Mouse (Mus musculus) adrenal gland, postnatal 36 days (tissue): Measurements from ENCODE around the gene Tm7sf2. TPM values are rescaled to one million over a fixed set of nuclear protein-coding genes. Genes with fewer than 3 reads are reported as not detected.

ENCODE experiments used
- DNase-seq, 2 experiments: peaks; one replicate each; pipeline ENCODE4 v3.0.0; 2021; ENCODE audit warnings: mixed read lengths in 1 of 2
- long read RNA-seq, 2 experiments: library from polyadenylated mRNA; stranded (forward); transcript quantifications; one replicate each; pipeline ENCODE4 v2.0.0; 2021; ENCODE audit warnings: borderline sequencing depth in 2 of 2
- total RNA-seq, 2 experiments: library from RNA; stranded (reverse); gene quantifications; 2 replicates each; pipeline ENCODE4 v1.2.3; 2021

The Tm7sf2 gene
- 10 to 100 TPM; 22.9 to 42.0 TPM for total RNA-seq
- long read RNA-seq, experiment 1, transcript Tm7sf2-201 (10 exons, 1,471 nt) = major isoform, 13 of 38 reads
- long read RNA-seq, experiment 1, partial matches to known transcripts = 19 of 38 reads
- long read RNA-seq, experiment 1, other reads (novel, unspliced or antisense) = 4 of 38 reads
- long read RNA-seq, experiment 2, partial matches to known transcripts = 0 of 4 reads
- long read RNA-seq, experiment 2, other reads (novel, unspliced or antisense) = 0 of 4 reads

DNA sequence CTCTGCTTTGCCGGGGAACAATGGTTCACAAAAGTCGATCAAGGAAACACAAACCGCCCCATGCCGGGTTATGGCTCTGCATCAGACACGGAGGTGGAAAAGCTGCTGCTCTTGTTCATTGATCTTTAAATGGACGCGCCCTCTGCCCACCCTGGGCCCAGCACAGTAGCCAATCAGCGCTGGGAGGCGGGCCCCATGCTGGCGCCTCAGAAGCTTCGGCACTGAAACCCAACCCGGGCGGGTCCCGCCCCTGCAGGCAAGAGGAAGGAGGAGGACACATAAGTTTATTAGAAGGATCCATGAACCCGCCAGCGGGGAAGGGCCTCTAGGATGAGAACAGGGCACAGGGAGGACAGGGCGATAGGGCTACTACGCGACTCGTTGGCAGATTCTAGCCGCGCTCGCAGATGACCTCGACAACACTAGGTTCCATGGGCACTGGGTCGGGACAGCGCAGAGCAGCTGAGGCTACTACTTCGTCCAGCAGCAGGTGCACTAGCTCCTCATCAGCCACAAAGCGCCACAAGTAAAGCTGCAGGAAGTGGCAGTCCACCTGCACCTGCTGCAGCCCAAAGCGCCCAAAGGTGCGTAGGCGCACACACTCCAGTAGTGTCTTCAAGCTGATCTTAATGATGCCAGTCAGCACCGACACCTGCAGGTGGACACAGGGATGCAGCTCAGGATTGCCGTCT is at the start of gene Tm7sf2:
TSS of gene Tm7sf2 (minus strand) at position 650 of the 692 bp plus-strand sequence.
- peak; percentile 97 to 98 for DNase-seq

DNA sequence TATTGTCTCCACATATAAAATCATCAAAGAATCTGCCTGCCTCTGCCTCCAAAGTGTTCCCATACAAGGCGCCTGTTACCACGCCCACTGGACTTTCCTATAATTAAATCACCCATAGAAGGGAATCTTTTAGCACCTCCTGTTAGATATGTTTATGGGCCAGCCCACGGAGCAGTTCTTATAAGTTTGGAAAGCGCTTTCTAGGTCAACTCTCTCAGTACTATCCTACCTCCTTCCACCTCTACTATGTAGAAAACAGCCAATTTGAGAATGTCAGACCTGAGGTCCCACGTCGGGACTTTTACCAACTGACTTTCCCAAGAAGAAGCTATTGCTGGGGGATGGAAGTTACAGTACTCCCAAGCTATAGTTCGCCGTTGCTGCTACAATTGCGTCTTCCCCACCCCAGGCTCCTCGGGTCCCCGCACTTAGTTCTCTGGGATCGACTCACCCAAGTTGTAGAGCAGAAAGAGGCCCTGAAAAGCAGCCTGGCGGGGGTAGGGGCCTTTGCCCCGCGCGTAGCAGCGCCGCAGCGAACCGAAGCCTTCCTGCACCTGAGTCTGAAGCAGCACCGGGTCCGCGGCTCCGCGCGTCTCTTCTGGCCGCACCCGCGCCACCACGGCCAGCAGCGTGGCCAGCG is 49.3 kb upstream of the Tm7sf2 start:
- no peak for DNase-seq

GRCm38 (mm10) chr19:6116113-6116850 is 48.1 kb upstream of the Tm7sf2 start:
- peak; percentile 21 to 66 for DNase-seq

DNA sequence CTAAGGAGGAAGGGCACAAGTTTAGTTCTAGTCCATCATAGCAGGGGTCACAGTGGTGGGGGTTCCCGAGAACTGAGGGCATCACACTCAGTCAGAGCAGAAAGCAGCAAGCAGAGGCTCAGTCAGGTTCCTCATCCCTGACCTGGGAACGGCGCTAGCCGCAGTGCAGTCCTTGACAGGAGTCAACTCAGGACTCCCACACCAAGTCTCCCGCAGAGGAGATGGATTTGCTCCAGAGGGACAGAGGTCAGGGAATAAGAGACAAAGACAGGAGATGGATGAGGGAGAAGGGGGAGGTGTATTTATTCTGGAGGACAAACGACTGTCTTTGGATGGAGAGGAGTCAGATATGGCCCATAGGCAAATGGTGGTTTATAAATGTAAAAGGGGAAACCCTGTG is 44.9 kb upstream of the Tm7sf2 start:
- no peak for DNase-seq

DNA sequence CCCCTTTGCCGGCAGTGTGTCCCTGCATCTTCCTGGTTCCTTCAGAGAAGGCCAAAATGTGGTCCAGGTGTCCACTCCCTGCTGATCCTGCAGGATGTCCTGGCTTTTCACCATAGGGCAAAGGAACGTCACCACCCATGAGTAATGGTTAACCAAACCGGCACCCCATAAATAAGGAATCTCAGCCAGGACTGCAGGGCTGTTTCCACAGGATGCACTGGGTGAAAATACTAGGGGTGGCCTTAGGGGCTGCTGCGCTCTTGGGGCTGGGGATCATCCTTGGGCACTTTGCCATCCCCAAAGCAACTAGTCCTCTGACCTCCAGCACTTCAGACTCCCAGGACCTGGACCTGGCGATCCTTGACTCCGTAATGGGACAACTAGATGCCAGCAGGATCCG is 37.4 kb upstream of the Tm7sf2 start, which contains the start of gene Naaladl1:
TSS of gene Naaladl1 (plus strand) at position 197 of the 400 bp plus-strand sequence.
- no peak for DNase-seq

- no peak for DNase-seq
Observed at GRCm38 (mm10) chr19:6104476-6104875, 36.3 kb upstream of the Tm7sf2 start.

DNA sequence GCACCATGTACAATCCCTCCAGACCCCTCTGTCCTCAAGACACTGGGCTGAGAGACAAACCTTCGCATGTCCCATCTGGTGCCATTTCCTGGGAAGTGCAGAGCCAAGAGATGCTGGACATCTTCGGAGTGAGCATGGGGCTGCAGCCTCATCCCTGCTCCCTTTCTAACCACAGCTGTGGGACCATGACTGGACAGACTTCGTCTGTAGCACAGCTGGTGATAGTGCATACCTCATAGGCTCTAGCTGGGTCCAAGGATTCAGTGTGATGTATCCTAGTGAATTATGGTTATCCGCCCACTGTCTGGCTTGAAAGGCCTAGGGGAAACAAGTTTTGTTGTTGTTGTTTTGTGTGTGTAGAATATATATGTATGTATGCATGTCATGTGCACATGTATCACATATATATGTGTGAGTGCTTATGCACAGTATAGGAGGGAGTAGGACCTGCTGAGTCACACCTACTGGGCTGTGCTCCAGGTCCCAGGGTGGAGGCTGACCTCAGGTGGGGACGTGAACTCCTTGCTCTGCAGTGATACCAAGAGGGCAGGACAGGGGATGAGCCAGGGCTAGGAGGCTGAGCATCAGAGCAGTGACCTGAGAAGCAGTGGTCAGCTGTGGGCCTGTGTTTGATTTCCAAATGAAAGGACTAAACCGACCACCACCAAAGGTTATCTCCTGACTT is 34.1 kb upstream of the Tm7sf2 start:
- no peak for DNase-seq

GRCm38 (mm10) chr19:6101186-6101585 is 33.0 kb upstream of the Tm7sf2 start:
- no peak for DNase-seq

DNA sequence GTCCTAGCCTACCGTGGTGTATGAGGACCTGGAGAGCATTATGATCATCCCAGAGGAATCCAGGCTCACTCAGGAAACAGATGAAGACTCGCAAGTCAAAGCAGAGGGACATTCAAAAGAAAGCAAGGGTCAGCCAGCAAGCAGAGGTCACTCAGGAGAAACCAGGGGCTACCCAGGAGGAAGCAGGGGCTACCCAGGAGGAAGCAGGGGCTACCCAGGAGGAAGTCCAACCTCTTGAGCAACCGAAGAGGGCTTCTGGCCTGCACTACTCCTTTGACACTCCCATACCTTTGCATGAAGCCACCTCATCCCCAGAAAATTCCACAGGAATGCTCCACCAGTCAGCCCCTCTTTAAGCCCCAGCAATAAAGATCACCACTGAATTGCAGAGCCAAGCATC is 29.7 kb upstream of the Tm7sf2 start:
- peak in 1 of 2 experiments; percentile 44 for DNase-seq

DNA sequence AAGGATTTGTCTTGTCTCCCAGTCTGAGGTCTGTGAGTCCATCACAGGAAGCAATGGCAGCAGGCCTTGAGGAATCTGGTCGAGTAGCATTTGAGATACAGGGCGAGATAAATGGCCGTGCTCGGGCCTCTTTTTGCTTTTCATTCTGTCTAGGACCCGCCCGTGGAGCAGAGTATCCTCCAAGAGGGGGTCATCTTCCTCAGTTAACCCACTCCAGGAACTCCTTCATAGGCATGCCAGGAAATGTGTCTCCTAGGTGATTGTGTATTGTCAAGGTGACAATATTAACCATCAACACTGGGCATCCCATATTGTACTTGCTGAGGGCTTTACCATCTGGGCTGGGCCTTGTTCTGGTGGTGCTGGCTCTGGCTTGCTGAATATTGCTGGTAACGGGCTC is 25.9 kb upstream of the Tm7sf2 start, which contains the start of gene AC131692.1:
TSS of gene AC131692.1 (plus strand) at position 301 of the 400 bp plus-strand sequence.
- no peak for DNase-seq

DNA sequence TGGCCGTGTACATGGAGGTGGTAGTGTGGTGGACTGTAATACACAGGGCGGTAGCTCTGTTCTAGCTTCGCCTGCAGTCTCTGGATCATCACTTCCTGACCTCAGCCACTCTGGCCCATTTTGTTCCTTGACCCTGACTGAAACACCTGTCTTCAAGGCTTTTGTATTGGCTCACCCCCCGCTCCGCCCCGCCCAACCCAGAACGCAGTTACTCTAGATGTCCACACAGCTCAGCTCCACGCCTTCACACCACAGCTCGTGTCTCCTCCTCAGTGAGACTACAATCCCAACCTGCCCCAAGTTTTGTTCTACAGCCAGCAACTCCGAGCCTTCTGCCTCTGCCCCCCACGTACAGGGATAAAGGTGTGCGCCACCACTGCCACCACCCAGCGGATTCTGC is 20.7 kb upstream of the Tm7sf2 start:
- DNase-seq = no peak

DNA sequence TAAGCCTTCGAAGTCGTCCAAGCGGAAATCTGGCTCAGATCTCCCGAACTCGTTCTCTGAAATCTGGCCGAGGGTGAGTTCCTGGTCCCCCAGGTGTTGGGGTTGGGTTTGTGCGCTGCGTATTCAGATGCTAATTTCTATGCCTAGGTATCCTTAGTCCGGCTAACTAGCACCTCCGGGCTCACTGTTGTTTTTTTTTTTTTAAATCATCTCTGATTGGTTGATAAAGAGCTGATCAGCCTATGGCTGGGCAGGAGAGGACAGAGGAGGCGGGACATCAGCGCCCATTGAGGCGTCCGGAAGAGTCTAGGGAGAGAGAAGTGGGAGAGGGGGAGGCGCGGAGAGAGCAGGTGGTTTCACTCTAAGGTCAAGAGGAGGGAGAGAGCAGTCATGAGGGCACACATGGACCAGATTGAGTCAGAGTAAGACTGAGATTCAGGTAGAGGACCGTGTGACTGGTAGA is 17.3 kb upstream of the Tm7sf2 start:
- peak; percentile 65 to 69 for DNase-seq

- peak; percentile 96 to 97 for DNase-seq
Observed at GRCm38 (mm10) chr19:6084478-6085248, 16.5 kb upstream of the Tm7sf2 start, which contains the start of the genes Zfpl1 and Cdca5. Gene Zfpl1 (minus strand): TSS chr19:6084956. Gene Cdca5 (plus strand): TSS chr19:6084983.

GRCm38 (mm10) chr19:6082156-6082555 is 14.0 kb upstream of the Tm7sf2 start, which contains the start of gene Gm28374:
Gene Gm28374 (minus strand): TSS chr19:6082256.
- DNase-seq = no peak

DNA sequence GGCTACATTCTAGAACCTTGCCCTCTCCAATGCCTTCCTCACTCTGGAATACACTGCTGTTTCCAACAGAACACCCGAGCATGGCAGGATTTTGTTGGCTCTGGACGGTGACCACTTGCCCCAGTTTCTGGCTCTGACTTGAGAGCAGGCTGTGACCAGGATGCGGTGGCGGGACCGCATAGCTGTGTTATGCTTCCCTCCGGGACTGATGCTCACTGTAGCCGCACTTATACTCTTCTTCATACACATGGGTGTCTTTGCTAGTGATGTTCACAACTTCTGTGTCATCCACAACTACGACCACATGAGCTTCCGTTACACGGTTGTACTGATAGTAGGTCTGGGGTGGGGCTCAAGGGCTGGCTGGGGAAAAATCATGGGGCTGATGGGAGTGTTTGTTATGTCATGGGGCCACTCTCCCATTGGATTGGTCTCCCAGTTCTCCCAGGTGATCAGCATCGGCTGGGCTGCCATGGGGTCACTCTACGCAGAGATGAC is 11.9 kb upstream of the Tm7sf2 start, which contains the start of gene Tmem262:
TSS of gene Tmem262 (plus strand) at position 51 of the 498 bp plus-strand sequence.
- no peak for DNase-seq

DNA sequence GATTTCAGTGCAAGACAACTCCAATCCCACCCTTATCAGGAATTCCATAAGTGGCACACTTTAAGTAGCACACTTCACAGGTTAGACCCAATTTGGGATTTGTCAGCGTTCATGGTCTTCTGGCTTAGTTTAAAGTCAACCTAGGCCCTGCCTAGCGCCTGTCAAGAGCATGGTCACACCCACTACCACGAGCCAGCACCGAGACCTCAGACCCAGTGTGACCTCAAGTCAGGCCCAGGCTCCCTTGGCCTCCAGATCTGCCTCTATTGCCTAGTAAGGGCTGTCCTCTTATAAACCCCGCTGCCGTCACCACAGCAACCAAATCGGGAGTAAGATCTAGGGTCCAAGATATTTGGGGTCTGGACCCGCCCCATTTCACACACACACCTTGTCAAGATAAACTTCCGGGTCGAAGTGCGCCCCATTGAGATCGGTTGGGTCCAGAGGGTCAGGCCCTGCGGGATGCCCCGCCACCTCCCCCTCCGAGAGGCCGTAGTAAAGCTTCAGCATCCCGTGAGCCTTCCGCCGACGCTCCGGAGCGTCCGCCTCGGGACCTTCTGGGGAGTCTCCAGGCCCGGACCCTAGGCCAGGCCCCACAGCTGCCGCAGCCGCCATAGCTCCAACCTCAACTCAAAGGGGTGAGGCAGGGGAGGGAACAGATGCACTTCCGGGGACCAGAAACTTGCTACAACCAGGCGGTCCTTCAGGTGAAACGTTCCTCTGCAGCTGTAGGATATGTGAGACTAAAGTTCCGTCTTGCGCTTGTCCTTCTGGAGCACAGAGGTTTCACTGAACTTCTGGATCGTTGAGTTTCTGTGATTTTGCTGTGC is 8.6 kb upstream of the Tm7sf2 start, which contains the start of gene Vps51:
TSS of gene Vps51 (minus strand) at position 668 of the 830 bp plus-strand sequence.
- DNase-seq = peak; percentile 83 to 87

- DNase-seq = no peak
Observed at GRCm38 (mm10) chr19:6073889-6074288, 5.7 kb upstream of the Tm7sf2 start.

DNA sequence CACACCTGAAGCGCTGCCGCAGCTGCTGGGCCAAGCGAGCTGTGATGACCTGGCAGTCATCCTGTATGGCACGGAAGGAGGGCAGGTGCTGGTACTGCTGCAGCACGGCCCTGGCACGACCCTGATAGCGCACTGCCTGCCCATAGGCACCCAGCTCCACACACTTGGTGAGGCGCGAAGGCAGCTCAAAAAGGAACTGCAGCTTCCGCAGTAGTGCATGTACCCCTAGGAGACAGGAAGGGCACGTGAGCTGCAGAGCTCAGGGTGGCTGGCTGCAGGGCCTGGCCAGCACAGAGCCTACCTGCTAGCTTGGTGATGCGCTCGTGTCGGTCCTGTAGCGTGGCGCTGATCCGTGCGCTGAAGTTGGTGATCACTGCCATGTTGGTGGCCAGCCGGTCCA is 3.1 kb upstream of the Tm7sf2 start:
- no peak for DNase-seq

DNA sequence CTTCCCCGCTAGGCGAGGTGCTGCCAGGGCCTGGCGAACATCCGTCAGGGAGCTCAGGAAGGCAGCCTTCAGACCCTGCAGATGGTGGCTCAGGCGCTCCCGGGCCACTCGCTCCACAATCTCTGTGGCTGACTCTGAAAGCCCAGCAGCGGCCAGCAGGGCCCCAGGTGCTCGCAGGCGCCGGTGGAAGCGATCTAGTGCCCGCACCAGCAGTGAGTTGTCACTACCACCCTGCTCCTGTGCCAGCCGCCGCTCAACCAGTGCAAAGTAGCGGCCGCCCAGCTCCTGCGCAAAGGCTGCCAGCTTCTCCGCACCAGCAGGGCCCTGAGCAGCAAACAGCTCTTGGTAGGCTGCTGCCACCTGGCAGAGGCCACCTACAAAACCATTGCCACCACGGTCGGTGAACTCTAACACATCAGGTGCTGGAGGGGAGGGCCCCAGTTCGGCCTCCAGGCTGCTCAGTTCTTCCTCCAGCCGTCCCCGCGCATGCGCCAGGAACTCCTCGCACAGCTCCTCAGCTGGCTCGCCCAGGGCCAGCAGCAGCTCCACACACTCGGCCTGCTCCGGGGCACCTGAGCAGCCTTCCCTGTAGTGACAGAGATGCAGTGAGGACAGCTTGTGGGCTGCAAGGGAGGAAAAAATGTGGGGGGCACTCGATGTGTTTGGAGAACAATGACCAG is 2.5 kb upstream of the Tm7sf2 start:
- DNase-seq = no peak
